Mouse (Mus musculus): ENCODE measurements around the gene 2310033P09Rik. TPM values are rescaled to one million over a fixed set of nuclear protein-coding genes. Genes with fewer than 3 reads are reported as not detected.

The 2310033P09Rik gene
- polyA plus RNA-seq, 1 experiment from 2014 or later: 42.2 TPM

- Histone ChIP-seq H3K27me3 (ENCODE audit: insufficient read depth, poor library complexity, severe bottlenecking) (peaks cover 66% of the 10 kb centered on the region), H3K4me1 (replicated peaks) (peaks cover 14% of the 10 kb centered on the region), H3K27ac (no peak overlapping the region), H3K9me3 (no peaks in the 10 kb centered on the region), H3K4me3 (peak overlapping the region; percentile 30), H3K36me3 (no peaks in the 10 kb centered on the region)
- 3% methylated on average over 48 of the region's 48 CpGs for WGBS
- no peak for DNase-seq (ENCODE audit: low spot score)
Measured at GRCm38 (mm10) chr11:59176475-59176874, 31.6 kb upstream of the 2310033P09Rik start.

GRCm38 (mm10) chr11:59176921-59177320 is 31.2 kb upstream of the 2310033P09Rik start:
- WGBS: 8% methylated on average over 34 of the region's 34 CpGs
- Histone ChIP-seq H3K9me3 (no peaks in the 10 kb centered on the region), H3K27me3 (ENCODE audit: insufficient read depth, poor library complexity, severe bottlenecking) (peaks cover 70% of the 10 kb centered on the region), H3K36me3 (no peaks in the 10 kb centered on the region), H3K4me1 (replicated peaks) (peaks cover 14% of the 10 kb centered on the region), H3K4me3 (peak overlapping the region; percentile 30; the same call in 1 of the 2 replicates), H3K27ac (no peak overlapping the region)
- DNase-seq (ENCODE audit: low spot score): no peak

GRCm38 (mm10) chr11:59182864-59183331 is 25.2 kb upstream of the 2310033P09Rik start, which contains the start of gene Gjc2:
Gjc2 (minus strand) TSS chr11:59183213.
- WGBS: 51% methylated on average over 3 of the region's 3 CpGs
- H3K4me3 ChIP-seq: no peak within 1 kb of the TSS

GRCm38 (mm10) chr11:59183821-59184220 is 24.3 kb upstream of the 2310033P09Rik start:
- peaks cover 47% of the 10 kb centered on the region for H3K36me3 ChIP-seq
- DNase-seq (ENCODE audit: low spot score): peak; percentile 37
- peaks cover 8% of the 10 kb centered on the region for H3K4me1 ChIP-seq (replicated peaks)
- no peak overlapping the region for H3K4me3 ChIP-seq
- peaks cover 19% of the 10 kb centered on the region for H3K27me3 ChIP-seq (ENCODE audit: insufficient read depth, poor library complexity, severe bottlenecking)
- H3K9me3 ChIP-seq: no peaks in the 10 kb centered on the region
- 50% methylated on average over 3 of the region's 3 CpGs for WGBS
- H3K27ac ChIP-seq: no peak overlapping the region

More at GRCm38 (mm10) chr11:59182864-59183331, 25.2 kb upstream of the 2310033P09Rik start, which contains the start of gene Gjc2:
- H3K27ac ChIP-seq: no peak within 1 kb of the TSS
- DNase-seq (ENCODE audit: low spot score): no peak
- peaks cover 28% of the 10 kb centered on the region for H3K27me3 ChIP-seq (ENCODE audit: insufficient read depth, poor library complexity, severe bottlenecking)
- peaks cover 47% of the 10 kb centered on the region for H3K36me3 ChIP-seq
- H3K9me3 ChIP-seq: no peaks in the 10 kb centered on the region
- H3K4me1 ChIP-seq (replicated peaks): peaks cover 8% of the 10 kb centered on the region

GRCm38 (mm10) chr11:59185490-59185889 is 22.6 kb upstream of the 2310033P09Rik start:
- Histone ChIP-seq H3K4me1 (replicated peaks) (peaks cover 21% of the 10 kb centered on the region), H3K4me3 (no peak overlapping the region), H3K27me3 (ENCODE audit: insufficient read depth, poor library complexity, severe bottlenecking) (0 out of 2 replicates have a peak, but pooled peaks cover 5% of the 10 kb centered on the region), H3K27ac (no peak overlapping the region), H3K9me3 (no peaks in the 10 kb centered on the region), H3K36me3 (peaks cover 47% of the 10 kb centered on the region)
- 83% methylated on average over 5 of the region's 5 CpGs for WGBS
- DNase-seq (ENCODE audit: low spot score): no peak

- no peak overlapping the region for H3K27ac ChIP-seq
- peaks cover 41% of the 10 kb centered on the region for H3K36me3 ChIP-seq
- DNase-seq (ENCODE audit: low spot score): no peak
- no peaks in the 10 kb centered on the region for H3K9me3 ChIP-seq
- 88% methylated on average over 6 of the region's 6 CpGs for WGBS
- no peak overlapping the region for H3K4me3 ChIP-seq
- H3K27me3 ChIP-seq (ENCODE audit: insufficient read depth, poor library complexity, severe bottlenecking): no peaks in the 10 kb centered on the region
- peaks cover 25% of the 10 kb centered on the region for H3K4me1 ChIP-seq (replicated peaks)
Measured at GRCm38 (mm10) chr11:59187706-59188105, 20.4 kb upstream of the 2310033P09Rik start.

GRCm38 (mm10) chr11:59191231-59192058 is 16.7 kb upstream of the 2310033P09Rik start:
- Histone ChIP-seq H3K4me1 (replicated peaks) (peaks cover 20% of the 10 kb centered on the region), H3K4me3 (peak overlapping the region; percentile 73), H3K27ac (peak overlapping the region; percentile 89), H3K9me3 (no peaks in the 10 kb centered on the region), H3K27me3 (ENCODE audit: insufficient read depth, poor library complexity, severe bottlenecking) (no peaks in the 10 kb centered on the region), H3K36me3 (peaks cover 6% of the 10 kb centered on the region; the same call in 1 of the 2 replicates)
- peak; percentile 88 for DNase-seq (ENCODE audit: low spot score)
- WGBS: under 1% methylated on average over 59 of the region's 59 CpGs

- H3K4me1 ChIP-seq (replicated peaks): peaks cover 20% of the 10 kb centered on the region
- DNase-seq (ENCODE audit: low spot score): no peak
- H3K27me3 ChIP-seq (ENCODE audit: insufficient read depth, poor library complexity, severe bottlenecking): no peaks in the 10 kb centered on the region
- H3K9me3 ChIP-seq: no peaks in the 10 kb centered on the region
- H3K4me3 ChIP-seq: peak within 1 kb of the TSS; percentile 73
- peak within 1 kb of the TSS; percentile 89 for H3K27ac ChIP-seq
- WGBS: 6% methylated on average over 16 of the region's 16 CpGs
- 0 out of 2 replicates have a peak, but pooled peaks cover under 1% of the 10 kb centered on the region for H3K36me3 ChIP-seq
Measured at GRCm38 (mm10) chr11:59192059-59192386, 16.1 kb upstream of the 2310033P09Rik start, which contains the start of gene Guk1. Guk1 (minus strand) TSS chr11:59192212.

- H3K27me3 ChIP-seq (ENCODE audit: insufficient read depth, poor library complexity, severe bottlenecking): no peaks in the 10 kb centered on the region
- peaks cover 4% of the 10 kb centered on the region for H3K4me1 ChIP-seq (replicated peaks)
- H3K4me3 ChIP-seq: no peak overlapping the region
- H3K9me3 ChIP-seq: no peaks in the 10 kb centered on the region
- H3K36me3 ChIP-seq: 0 out of 2 replicates have a peak, but pooled peaks cover 12% of the 10 kb centered on the region
- no peak overlapping the region for H3K27ac ChIP-seq
- no peak for DNase-seq (ENCODE audit: low spot score)
Measured at GRCm38 (mm10) chr11:59196230-59196629, 11.9 kb upstream of the 2310033P09Rik start.

GRCm38 (mm10) chr11:59201216-59202002 is 6.7 kb upstream of the 2310033P09Rik start:
- H3K27ac ChIP-seq: peak overlapping the region; percentile 89
- peak overlapping the region; percentile 89 for H3K4me3 ChIP-seq
- 35% methylated on average over 16 of the region's 16 CpGs for WGBS
- no peak for DNase-seq (ENCODE audit: low spot score)
- no peaks in the 10 kb centered on the region for H3K9me3 ChIP-seq
- peaks cover 39% of the 10 kb centered on the region for H3K36me3 ChIP-seq
- no peaks in the 10 kb centered on the region for H3K27me3 ChIP-seq (ENCODE audit: insufficient read depth, poor library complexity, severe bottlenecking)
- peaks cover 17% of the 10 kb centered on the region for H3K4me1 ChIP-seq (replicated peaks)

- H3K4me1 ChIP-seq (replicated peaks): peaks cover 17% of the 10 kb centered on the region
- peak within 1 kb of the TSS; percentile 89 for H3K4me3 ChIP-seq
- H3K36me3 ChIP-seq: peaks cover 45% of the 10 kb centered on the region
- DNase-seq (ENCODE audit: low spot score): peak; percentile 95
- no peaks in the 10 kb centered on the region for H3K9me3 ChIP-seq
- WGBS: under 1% methylated on average over 63 of the region's 63 CpGs
- H3K27ac ChIP-seq: peak within 1 kb of the TSS; percentile 89
- H3K27me3 ChIP-seq (ENCODE audit: insufficient read depth, poor library complexity, severe bottlenecking): no peaks in the 10 kb centered on the region
Measured at GRCm38 (mm10) chr11:59202081-59202995, 5.8 kb upstream of the 2310033P09Rik start, which contains the start of gene Mrpl55. Mrpl55 (plus strand) TSS chr11:59202486.

- WGBS: 12% methylated on average over 18 of the region's 18 CpGs
- H3K27ac ChIP-seq: peak overlapping the region; percentile 94
- peak; percentile 73 for DNase-seq (ENCODE audit: low spot score)
- H3K36me3 ChIP-seq: peaks cover 79% of the 10 kb centered on the region
- peak overlapping the region; percentile 95 for H3K4me3 ChIP-seq
- H3K27me3 ChIP-seq (ENCODE audit: insufficient read depth, poor library complexity, severe bottlenecking): no peaks in the 10 kb centered on the region
- H3K9me3 ChIP-seq: no peaks in the 10 kb centered on the region
- H3K4me1 ChIP-seq (replicated peaks): peaks cover 29% of the 10 kb centered on the region
Measured at GRCm38 (mm10) chr11:59209003-59209441, 901 bp downstream of the 2310033P09Rik start.
